Mouse (Mus musculus) ES-Bruce4 (cell line): ENCODE measurements at regions not wholly inside any gene's neighbourhood (a gene's known extent, or its start where the extent isn't known, plus 50 kb on each side); places are given as distances from the start of the nearest gene placed in this dataset.

Source experiments
- CTCF ChIP-seq: IDR thresholded peaks from one replicate; pipeline ENCODE4 v1.8.1; 2011; ENCODE audit warnings: low read depth, low read length
- EP300 ChIP-seq: IDR thresholded peaks from 2 replicates; pipeline ENCODE4 v1.6.1; 2011; ENCODE audit warnings: low read depth, low read length; ENCODE audit not compliant: insufficient read depth

DNA sequence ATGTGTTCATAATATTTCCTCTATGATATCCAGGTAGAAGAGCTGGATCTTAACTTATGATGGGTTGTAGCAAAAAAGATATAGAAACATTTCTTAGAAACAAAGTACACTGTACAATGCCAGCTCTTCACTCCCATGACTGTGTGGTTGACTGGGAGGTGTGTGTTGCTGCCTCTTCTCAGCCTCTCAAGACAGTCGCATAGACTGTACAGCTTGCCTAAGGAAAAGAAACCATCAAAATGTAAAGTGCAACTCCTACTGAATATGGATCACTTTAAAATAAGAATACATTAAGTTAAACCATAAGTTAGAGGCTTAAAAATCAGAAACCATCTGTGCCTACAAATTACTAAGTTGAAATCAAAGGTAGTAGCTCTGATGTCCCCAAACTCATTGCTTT is 125.5 kb upstream of the P3h2 start:
- TF ChIP-seq EP300 (no peak), CTCF (no peak)
